Mouse (Mus musculus) small intestine, adult 2 months (tissue): ENCODE results near the gene Aspa.

Experiments used
- CTCF ChIP-seq: fragments of 200-500 bp; IDR thresholded peaks from 2 replicates; pipeline ENCODE4 v1.5.1; 2012; ENCODE audit warnings: low read depth, mild to moderate bottlenecking, control low read depth, inconsistent platforms, low read length, moderate library complexity, mixed read lengths; ENCODE audit not compliant: insufficient replicate concordance, insufficient read length; ENCODE audit errors: extremely low read depth
- POLR2A ChIP-seq: fragments of 200-500 bp; IDR thresholded peaks from 2 replicates; pipeline ENCODE4 v1.6.1; 2012; ENCODE audit warnings: low read depth, mild to moderate bottlenecking, control low read depth, inconsistent platforms, low read length, moderate library complexity

- TF ChIP-seq POLR2A (no peak), CTCF (no peak)
Measured at GRCm38 (mm10) chr11:73274821-73275220, 54.6 kb downstream of the Aspa start.
